Mouse (Mus musculus) left cerebral cortex, adult 9 months (tissue): ENCODE measurements around the gene Trpc2.

Experiments
- DNase-seq, 2 experiments: peaks; one replicate each; pipeline ENCODE4 v3.0.0; 2022; ENCODE audit warnings: low spot score in 2 of 2

The Trpc2 gene

GRCm38 (mm10) chr7:102102241-102102640, 19.3 kb downstream of the Trpc2 start:
- no peak for DNase-seq

GRCm38 (mm10) chr7:102102696-102103095, 19.8 kb downstream of the Trpc2 start:
- DNase-seq = no peak

DNA sequence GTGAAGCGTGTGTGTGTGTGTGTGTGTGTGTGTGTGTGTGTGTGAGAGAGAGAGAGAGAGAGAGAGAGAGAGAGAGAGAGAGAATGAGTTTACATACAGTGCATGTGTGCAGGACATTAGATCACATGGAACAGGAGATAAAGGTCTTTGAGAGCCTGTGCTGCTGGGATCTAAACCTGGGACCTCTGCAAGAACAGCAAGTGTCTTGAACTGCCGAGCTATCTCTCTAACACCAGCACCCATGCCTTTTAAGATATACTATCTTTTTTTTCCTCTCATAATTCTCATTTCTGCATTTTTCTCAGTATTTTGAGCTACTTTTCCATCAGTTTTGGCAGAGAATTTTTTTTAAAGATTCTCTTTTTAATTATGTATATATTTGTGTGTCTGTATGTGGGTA, 20.6 kb downstream of the Trpc2 start:
- DNase-seq = no peak

DNA sequence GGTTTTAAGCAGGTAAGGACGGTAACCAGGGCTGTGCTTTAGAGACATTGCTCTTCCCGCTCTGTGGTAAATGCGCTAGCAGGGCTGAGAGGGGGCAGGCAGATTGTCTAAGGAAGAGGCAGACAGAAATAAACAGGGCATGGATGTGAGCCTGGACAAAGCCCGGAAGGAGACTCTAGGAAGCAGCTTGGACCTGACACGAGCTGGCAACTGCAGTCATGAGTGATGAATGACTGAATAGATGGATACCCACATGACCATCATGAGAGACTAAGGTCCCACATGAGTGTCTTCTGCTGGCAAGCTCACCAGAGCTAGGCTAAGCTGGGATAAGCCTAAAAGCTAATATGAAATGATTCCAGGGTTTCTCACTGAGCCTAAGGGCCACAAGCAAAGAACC, 21.2 kb downstream of the Trpc2 start:
- DNase-seq = no peak

- DNase-seq = no peak
These were observed 23.8 kb downstream of the Trpc2 start for GRCm38 (mm10) chr7:102106700-102107141.

GRCm38 (mm10) chr7:102108206-102108605, 25.3 kb downstream of the Trpc2 start:
- no peak for DNase-seq

- DNase-seq = no peak
These were observed 26.3 kb downstream of the Trpc2 start, which contains the start of gene Art5 for GRCm38 (mm10) chr7:102109171-102109570. TSS of gene Art5 (minus strand) at chr7:102109489.

GRCm38 (mm10) chr7:102109746-102110145, 26.8 kb downstream of the Trpc2 start:
- no peak for DNase-seq

DNA sequence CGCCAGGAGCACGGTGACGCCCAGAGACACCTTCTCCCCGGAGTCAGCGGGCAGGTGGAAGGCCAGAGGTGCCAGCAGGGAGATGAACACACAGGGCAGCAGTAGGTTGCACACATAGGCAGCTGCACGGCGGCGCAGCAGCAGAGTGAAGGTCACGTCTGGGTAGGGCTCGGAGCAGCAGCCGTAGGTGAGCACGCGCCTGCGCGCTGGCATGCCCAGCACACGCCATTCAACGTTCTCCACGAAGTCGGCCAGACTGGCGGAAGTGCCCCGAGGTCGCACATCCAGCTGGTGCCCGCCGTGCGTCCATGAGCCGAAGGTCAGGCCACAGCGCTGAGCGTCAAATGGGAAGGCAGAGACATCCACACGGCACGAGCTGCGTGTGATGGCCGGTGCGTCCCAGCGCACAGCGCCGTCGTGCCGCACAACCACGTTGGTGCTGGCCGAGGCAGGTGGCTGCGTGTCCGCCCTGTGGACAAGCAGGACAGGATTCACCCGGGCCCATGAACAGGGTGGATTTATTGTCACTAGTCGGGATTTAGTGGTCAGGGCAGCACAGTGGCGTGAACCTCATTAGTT, 30.3 kb downstream of the Trpc2 start:
- DNase-seq = no peak

DNA sequence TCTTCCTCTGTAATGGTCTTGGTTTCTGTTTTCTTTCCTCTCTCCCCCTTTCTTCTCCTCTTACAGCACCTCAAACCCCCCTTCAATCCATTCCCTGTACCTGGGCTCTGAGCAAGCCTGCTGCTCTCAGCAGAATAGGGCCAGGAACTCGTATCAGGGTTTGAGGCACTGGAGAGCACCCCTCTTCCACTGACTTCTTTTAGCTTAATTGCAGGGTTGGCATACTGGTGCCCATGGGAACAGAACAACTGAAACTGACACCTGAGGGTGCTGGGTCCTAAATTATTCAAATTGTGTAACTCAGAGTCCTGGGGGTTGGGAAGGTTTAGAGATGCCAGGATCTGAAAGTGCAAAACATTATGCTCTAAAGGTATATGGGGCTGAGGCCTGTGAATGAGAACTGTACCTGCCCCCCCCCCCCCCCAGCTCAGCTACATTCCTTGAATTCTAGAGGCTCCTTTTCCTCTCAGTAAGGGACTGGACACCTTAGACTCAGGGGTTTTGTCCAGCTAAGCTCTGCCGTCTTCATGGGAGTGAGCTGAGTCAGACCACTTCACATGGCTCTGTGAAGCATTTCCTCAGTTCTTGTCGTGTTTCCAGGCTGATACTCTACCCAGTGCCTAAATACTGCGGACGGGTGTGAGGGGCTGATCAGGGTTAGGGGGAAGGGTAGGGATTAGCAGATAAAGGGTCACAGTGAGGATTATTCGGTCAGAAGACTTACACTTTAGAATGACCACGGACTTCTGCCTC, 33.8 kb downstream of the Trpc2 start, which contains the start of gene Chrna10:
Gene Chrna10, minus strand, starts transcription at position 250 of the 753 bp plus-strand sequence.
- peak in 1 of 2 experiments; percentile 11 for DNase-seq

- DNase-seq = no peak
These were observed 34.5 kb downstream of the Trpc2 start for GRCm38 (mm10) chr7:102117382-102117781.

DNA sequence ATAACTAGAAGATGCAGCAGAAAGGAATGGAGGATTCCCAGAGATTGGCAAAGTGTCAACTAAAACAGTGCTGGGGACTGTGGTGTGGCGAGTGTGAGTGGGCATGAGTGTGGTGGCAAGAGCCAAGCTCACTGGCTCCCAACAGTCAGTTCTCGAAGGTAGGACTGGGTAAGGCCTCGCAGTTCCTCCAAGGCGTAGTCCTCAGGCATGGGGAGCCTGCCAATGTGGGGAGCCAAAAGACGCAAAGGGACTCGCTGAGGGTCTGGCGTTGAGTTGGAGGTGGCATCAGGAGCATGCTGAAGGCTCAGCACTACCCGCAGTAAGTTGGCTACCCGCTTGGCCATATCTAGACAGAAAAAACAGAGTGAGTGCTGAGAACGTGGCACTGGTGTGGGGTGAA, 37.4 kb downstream of the Trpc2 start:
- no peak for DNase-seq

DNA sequence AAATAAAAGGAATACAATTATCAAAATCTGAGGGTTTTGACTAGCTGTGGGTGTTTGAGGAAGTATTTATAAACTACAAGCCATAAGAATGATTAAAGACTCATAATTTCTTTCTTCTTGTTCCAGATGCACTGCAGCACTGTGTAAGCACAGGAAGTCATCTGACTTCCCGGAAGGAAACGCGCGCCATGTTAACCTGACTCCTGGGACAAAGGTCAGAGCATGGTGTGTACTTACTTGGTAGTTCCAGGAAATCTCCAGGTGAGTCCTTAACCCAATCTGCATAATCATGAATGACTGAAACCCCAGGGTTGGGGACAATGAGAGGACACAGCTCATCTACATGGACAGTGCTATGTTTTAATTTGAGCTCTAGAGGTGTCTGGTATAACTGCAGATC, 49.5 kb downstream of the Trpc2 start:
- no peak for DNase-seq

DNA sequence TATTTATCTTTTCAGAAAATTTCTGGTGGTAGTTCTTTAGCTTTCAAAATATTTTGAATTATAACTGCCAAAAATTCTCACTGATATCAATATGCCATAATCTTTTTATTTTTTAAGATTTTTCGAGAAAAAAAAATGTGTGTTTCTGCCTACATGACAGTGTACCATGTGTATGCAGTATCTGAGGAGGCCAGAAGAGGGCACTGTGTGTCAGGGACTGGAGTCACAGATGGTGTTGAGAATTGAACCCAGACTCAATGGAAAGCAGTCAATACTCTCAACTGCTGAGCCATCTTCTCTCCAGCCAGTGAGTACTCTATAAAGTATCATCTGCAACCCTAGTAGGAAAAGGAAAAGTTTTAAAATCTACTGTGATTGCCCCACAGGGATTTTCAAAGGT, 54.5 kb downstream of the Trpc2 start:
- no peak for DNase-seq

DNA sequence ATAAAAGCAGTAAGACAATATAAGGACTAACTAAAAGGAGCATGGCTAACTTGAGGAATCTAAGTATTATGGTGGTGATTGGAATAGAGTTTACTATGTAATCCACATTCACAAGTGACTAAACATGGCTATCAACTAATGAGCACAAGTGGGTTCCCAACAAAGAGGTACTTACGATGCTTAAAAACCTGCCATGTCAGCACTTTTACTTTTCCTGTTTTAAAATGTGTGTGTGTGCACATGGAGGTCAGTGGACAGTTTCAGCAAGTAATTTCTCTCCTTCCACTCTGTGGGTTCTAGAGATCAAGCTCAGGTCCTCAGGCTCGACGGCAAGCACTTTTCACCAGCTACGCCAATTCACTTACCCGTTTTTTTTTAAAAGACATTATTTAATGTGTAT, 55.0 kb downstream of the Trpc2 start:
- DNase-seq = no peak
